Mouse (Mus musculus): Measurements from ENCODE around the gene Mast1.
A peak's percentile ranks its signal among the peaks of the same experiment; 100 is the strongest.
"Not testable (repeated sequence)": the region's sequence is repeated elsewhere in the genome, so short reads cannot be mapped to it uniquely, and the experiment has no call there.

The Mast1 gene

GRCm38 (mm10) chr8:84912895-84913501, 24.2 kb downstream of the Mast1 start:
- ATAC-seq (ENCODE audit: insufficient number of reproducible peaks, low FRiP score, low TSS enrichment): peak; percentile 65; the same call in 1 of the 2 replicates

- no peak for ATAC-seq (ENCODE audit: insufficient number of reproducible peaks, low FRiP score, low TSS enrichment)
Observed at GRCm38 (mm10) chr8:84912391-84912790, 24.8 kb downstream of the Mast1 start.

GRCm38 (mm10) chr8:84911854-84912253, 25.3 kb downstream of the Mast1 start:
- no peak for ATAC-seq (ENCODE audit: insufficient number of reproducible peaks, low FRiP score, low TSS enrichment)

DNA sequence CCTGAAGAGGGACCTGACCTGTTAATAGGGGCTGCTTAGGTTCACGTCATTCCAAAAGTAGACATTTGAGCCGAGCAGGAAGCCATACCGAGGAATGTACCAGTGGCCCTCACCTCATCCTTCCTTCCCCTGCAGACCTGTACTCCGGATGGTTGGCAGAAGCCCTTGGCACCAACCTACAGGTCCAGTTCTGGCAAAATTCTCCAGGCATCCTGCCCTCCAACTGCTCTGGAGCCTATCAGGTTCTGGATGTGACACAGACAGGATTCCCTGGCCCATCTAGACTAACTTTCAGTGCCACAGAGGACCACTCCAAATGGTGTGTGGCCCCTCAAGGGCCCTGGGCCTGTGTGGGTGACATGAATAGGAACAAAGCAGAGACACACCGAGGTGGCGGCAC, 26.6 kb downstream of the Mast1 start:
- peak; percentile 24; the same call in 1 of the 2 replicates for ATAC-seq (ENCODE audit: insufficient number of reproducible peaks, low FRiP score, low TSS enrichment)

GRCm38 (mm10) chr8:84909949-84910348, 27.2 kb downstream of the Mast1 start:
- ATAC-seq (ENCODE audit: insufficient number of reproducible peaks, low FRiP score, low TSS enrichment): no peak

GRCm38 (mm10) chr8:84909162-84909767, 27.9 kb downstream of the Mast1 start:
- no peak for ATAC-seq (ENCODE audit: insufficient number of reproducible peaks, low FRiP score, low TSS enrichment)

DNA sequence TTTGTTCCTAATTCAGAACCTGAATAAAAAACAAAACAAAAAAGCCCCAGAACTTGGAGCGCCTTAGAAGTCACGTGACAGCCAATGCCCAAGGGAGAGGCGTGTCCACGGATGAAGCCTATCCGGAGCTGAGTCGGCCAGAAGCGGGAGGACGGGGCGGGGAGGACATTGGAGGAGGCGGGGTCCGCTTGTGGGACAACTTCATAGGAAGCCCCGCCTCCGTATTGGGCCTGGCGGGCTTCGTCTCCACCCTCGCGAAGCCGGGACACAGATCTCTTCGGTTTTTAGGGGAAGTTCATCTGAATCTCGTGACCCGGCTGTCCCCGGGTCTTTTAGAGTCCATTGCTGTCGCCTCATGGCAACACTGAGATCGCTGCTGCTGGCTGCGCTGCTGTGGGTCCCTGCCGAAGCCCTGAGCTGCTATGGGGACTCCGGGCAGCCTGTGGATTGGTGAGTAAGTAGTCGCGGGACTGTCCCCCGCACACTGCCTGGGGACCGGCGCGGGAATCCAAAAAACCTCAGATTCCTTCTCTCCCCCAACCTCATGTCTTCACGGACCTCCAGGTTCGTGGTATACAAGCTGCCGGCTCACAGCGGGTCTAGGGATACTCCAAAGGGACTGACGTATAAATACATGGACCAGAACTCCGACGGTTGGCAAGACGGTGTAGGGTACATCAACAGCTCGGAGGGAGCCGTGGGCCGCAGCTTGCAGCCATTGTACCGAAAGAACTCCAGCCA, 28.6 kb downstream of the Mast1 start, which contains the start of gene Dnase2a:
Dnase2a (plus strand) TSS at position 140 of the 741 bp plus-strand sequence.
- ATAC-seq (ENCODE audit: insufficient number of reproducible peaks, low FRiP score, low TSS enrichment): no peak

GRCm38 (mm10) chr8:84907979-84908378, 29.2 kb downstream of the Mast1 start:
- not testable (repeated sequence) for ATAC-seq (ENCODE audit: insufficient number of reproducible peaks, low FRiP score, low TSS enrichment)

DNA sequence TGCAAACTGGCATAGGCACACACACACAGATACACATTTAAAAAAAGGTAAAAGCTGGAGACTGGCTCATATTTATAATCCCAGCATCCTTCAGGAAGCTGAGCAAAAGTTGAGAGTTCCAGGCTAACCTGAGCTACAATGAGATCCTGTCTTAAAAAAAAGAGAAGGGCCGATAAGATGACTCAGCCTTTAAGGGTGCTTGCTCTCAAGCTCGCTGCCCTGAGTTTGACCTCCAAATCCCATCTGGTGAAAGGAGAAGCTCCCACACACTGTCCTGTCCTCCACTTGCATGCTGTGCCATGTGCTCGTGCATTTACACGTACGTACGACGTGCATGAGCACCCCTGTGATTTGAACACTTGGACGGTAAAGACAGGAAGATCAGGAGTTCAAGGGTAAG, 29.7 kb downstream of the Mast1 start:
- no peak for ATAC-seq (ENCODE audit: insufficient number of reproducible peaks, low FRiP score, low TSS enrichment)

DNA sequence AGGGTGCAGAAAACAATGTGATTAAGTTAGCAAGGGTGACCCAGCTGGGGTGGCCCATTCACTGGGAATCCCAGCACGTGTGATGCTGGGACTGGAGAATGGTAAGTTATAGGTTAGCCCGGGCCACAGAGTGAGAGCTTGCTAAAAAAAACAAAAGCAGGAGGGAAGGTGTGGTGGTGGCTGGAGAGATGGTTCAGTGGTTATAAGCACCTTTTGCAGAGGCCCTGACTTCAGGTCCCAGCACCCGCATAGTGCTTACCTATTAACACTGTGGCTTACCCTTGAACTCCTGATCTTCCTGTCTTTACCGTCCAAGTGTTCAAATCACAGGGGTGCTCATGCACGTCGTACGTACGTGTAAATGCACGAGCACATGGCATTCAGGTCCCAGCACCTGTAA, 30.1 kb downstream of the Mast1 start:
- ATAC-seq (ENCODE audit: insufficient number of reproducible peaks, low FRiP score, low TSS enrichment): no peak

- ATAC-seq (ENCODE audit: insufficient number of reproducible peaks, low FRiP score, low TSS enrichment): no peak
Observed at GRCm38 (mm10) chr8:84904351-84904750, 32.8 kb downstream of the Mast1 start.

DNA sequence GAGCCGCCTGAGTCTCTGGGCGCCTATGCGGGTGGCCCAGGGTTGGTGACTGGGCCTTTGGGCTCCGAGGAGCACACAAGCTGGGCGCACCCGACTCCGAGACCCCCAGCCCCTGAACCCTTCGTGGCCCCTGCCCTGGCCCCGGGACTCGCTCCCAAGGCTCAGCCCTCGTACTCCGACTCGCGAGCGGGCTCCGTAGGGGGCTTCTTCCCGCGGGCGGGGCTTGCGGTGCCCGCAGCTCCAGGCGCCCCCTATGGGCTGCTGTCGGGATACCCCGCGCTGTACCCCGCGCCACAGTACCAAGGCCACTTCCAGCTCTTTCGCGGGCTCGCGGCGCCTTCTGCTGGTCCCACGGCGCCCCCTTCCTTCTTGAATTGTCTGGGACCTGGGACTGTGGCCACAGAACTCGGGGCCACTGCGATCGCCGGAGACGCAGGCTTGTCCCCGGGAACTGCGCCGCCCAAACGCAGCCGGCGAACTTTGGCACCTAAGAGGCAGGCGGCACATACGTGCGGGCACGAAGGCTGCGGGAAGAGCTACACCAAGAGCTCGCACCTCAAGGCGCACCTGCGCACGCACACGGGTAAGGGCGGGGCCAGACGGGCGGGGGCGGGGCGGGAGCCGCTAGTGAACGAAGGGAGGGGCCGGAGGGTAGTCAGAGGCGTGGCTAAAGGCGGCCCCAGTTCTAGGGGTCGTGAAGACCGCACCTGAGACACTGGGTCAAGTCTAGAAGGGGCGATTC, 34.1 kb downstream of the Mast1 start:
- ATAC-seq (ENCODE audit: insufficient number of reproducible peaks, low FRiP score, low TSS enrichment): peak; percentile 82

- ATAC-seq (ENCODE audit: insufficient number of reproducible peaks, low FRiP score, low TSS enrichment): no peak
Observed at GRCm38 (mm10) chr8:84902367-84902919, 34.7 kb downstream of the Mast1 start.

DNA sequence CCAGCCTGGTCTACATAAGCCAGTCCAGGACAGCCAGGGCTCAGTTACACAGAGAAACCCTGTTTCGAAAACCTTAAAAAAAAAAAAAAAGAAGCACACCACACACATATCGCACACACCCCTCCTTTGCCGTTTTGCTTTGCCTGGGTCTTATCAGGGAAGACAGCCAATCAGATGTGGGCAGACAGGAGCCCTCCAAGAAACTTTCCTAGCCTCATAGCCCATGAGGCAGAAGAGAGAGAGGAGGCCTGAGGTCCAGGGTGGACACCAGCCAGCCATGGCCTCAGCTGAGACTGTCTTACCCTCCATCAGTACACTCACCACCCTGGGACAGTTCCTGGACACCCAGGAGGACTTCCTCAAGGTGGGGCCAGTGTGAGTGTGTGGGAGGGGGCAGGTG, 35.4 kb downstream of the Mast1 start, which contains the start of gene Klf1:
Klf1 (plus strand) TSS at position 177 of the 400 bp plus-strand sequence.
- no peak for ATAC-seq (ENCODE audit: insufficient number of reproducible peaks, low FRiP score, low TSS enrichment)

GRCm38 (mm10) chr8:84901071-84901470, 36.1 kb downstream of the Mast1 start:
- no peak for ATAC-seq (ENCODE audit: insufficient number of reproducible peaks, low FRiP score, low TSS enrichment)

DNA sequence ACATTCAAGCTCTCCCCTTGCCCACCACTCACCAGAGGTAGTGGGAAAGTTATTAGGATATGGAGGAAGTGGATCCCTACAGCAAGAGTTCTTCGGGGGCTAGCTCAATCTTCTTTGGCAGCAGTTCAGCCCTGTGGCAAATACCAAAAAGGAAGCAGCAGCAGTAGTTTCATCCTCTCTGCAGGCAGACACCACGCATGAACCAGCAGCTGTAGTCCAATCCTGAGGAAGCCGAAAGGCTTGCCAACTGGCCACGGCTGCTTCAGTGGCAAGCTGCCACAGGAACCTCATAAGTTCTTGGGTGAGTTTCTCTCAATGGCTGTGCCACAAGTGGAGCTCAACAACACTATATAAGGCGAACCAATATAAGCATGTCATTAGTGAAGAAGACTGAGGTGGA, 41.2 kb downstream of the Mast1 start:
- no peak for ATAC-seq (ENCODE audit: insufficient number of reproducible peaks, low FRiP score, low TSS enrichment)

GRCm38 (mm10) chr8:84893709-84894134, 43.4 kb downstream of the Mast1 start, which contains the start of gene Gcdh:
Gcdh (minus strand) TSS chr8:84893921.
- peak; percentile 100 for ATAC-seq (ENCODE audit: insufficient number of reproducible peaks, low FRiP score, low TSS enrichment)

DNA sequence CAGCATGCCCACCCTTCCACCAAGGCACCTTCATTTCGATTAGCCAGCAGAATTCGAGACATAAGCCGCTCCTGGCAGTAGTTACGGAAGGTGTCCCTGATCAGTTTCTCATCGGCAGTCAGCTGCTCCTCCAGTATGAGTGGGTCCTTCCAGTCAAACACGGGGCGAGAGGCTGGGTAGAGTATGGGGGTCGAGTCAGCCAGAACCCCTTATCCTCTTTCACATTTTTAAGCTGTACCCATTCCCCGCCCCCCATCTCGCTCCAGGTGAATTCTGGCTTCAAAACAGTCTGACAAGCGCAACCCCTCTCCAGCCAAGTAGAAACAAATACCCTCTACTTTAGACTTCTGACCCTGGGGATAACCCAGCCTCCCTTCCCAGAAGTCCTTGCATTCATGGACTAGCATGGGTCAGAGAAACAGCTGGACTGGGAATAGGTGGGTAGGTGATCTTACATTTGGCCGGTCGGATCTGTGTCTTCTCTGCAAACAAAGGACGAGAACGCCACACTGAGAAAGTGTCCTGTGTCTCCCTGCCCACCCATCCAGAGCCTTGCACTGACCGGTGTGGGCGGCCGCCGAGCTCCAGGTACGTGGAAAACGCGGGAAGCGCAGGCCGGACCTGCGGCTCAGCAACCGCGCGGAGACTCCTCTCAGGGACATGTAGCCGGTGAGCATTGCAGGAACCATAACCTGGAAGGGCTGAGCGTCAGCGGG, 44.0 kb downstream of the Mast1 start:
- ATAC-seq (ENCODE audit: insufficient number of reproducible peaks, low FRiP score, low TSS enrichment): 0 out of 2 replicates have a peak, but pooled peaks have one; percentile 36

- no peak for ATAC-seq (ENCODE audit: insufficient number of reproducible peaks, low FRiP score, low TSS enrichment)
Observed at GRCm38 (mm10) chr8:84889141-84889540, 48.0 kb downstream of the Mast1 start.

- no peak for ATAC-seq (ENCODE audit: insufficient number of reproducible peaks, low FRiP score, low TSS enrichment)
Observed at GRCm38 (mm10) chr8:84888280-84888679, 48.9 kb downstream of the Mast1 start.

All from cerebellum, adult (tissue).